Mouse (Mus musculus) MEL (cell line): ENCODE results near the gene Vmn2r106. TPM values are rescaled to one million over a fixed set of nuclear protein-coding genes. Genes with fewer than 3 reads are reported as not detected.

ENCODE experiments used
- DNase-seq: peaks from one replicate; pipeline ENCODE4 v3.0.0; 2011; ENCODE audit warnings: low read depth, low spot score
- H3K27ac ChIP-seq: 2 replicates; pipeline ENCODE4 v1.5.1; 2012; ENCODE audit warnings: low read depth, mild to moderate bottlenecking, control low read depth, low read length, moderate library complexity; ENCODE audit not compliant: control insufficient read depth
- H3K27me3 ChIP-seq, 2 experiments: fragments of 150-350 bp in 1 of 2; sonication (generic) in 1 of 2; 2 replicates each; pipeline ENCODE4 v1.6.1; 2012; ENCODE audit warnings: low read length in 2 of 2, mild to moderate bottlenecking in 2 of 2, improper control_type of control experiment in 1 of 2, moderate library complexity in 1 of 2; ENCODE audit not compliant: insufficient read depth in 2 of 2, control insufficient read depth in 1 of 2
- H3K36me3 ChIP-seq, 2 experiments: 2 replicates each; pipeline ENCODE4 v1.6.1; 2012 to 2014; ENCODE audit warnings: low read length in 2 of 2, improper control_type of control experiment in 1 of 2, inconsistent platforms in 1 of 2, mild to moderate bottlenecking in 1 of 2; ENCODE audit not compliant: insufficient read depth in 2 of 2, control insufficient read depth in 1 of 2
- H3K4me1 ChIP-seq, 2 experiments: fragments of 150-350 bp in 1 of 2; sonication (generic) in 1 of 2; 2 replicates each; pipeline ENCODE4 v1.6.1; 2012; ENCODE audit warnings: low read length in 2 of 2, improper control_type of control experiment in 1 of 2, mild to moderate bottlenecking in 1 of 2; ENCODE audit not compliant: insufficient read depth in 2 of 2, control insufficient read depth in 1 of 2
- H3K4me3 ChIP-seq, 2 experiments: fragments of 150-350 bp in 1 of 2; sonication (generic) in 1 of 2; 2 replicates each; pipeline ENCODE4 v1.5.1; 2012; ENCODE audit warnings: low read depth in 2 of 2, low read length in 2 of 2, mild to moderate bottlenecking in 2 of 2, moderate library complexity in 2 of 2, control low read depth in 1 of 2, improper control_type of control experiment in 1 of 2; ENCODE audit not compliant: control insufficient read depth in 1 of 2, insufficient read depth in 1 of 2
- H3K79me2 ChIP-seq: 2 replicates; pipeline ENCODE4 v1.6.1; 2012; ENCODE audit warnings: mild to moderate bottlenecking, low read length, moderate library complexity; ENCODE audit not compliant: control insufficient read depth, poor library complexity, insufficient read depth
- H3K9ac ChIP-seq: 2 replicates; pipeline ENCODE4 v1.6.1; 2012; ENCODE audit warnings: low read depth, mild to moderate bottlenecking, control low read depth, low read length, moderate library complexity; ENCODE audit not compliant: control insufficient read depth, poor library complexity, severe bottlenecking
- H3K9me3 ChIP-seq: fragments of 150-350 bp; sonication (generic); replicated peaks from 2 replicates; pipeline ENCODE4 v1.6.1; 2012; ENCODE audit warnings: mild to moderate bottlenecking, low read length, improper control_type of control experiment, moderate library complexity; ENCODE audit not compliant: insufficient read depth
- CHD1 ChIP-seq: IDR thresholded peaks from 2 replicates; pipeline ENCODE4 v1.6.1; 2012; ENCODE audit warnings: low read depth, mild to moderate bottlenecking, inconsistent platforms, low read length, improper control_type of control experiment
- CHD2 ChIP-seq: IDR thresholded peaks from 2 replicates; pipeline ENCODE4 v1.6.1; 2011; ENCODE audit warnings: low read length, improper control_type of control experiment
- EP300 ChIP-seq, 2 experiments: IDR thresholded peaks; 2 replicates each; pipeline ENCODE4 v1.6.1; 2011; ENCODE audit warnings: improper control_type of control experiment in 2 of 2, low read length in 2 of 2, low read depth in 1 of 2, mild to moderate bottlenecking in 1 of 2
- GATA1 ChIP-seq: IDR thresholded peaks from 2 replicates; pipeline ENCODE4 v1.6.1; 2011; ENCODE audit warnings: low read depth, low read length, improper control_type of control experiment
- HCFC1 ChIP-seq: IDR thresholded peaks from 2 replicates; pipeline ENCODE4 v1.6.1; 2012; ENCODE audit warnings: low read depth, mild to moderate bottlenecking, inconsistent platforms, low read length, improper control_type of control experiment, moderate library complexity
- JUND ChIP-seq: IDR thresholded peaks from 2 replicates; pipeline ENCODE4 v1.6.1; 2011; ENCODE audit warnings: low read depth, mild to moderate bottlenecking, improper control_type of control experiment, low read length
- MXI1 ChIP-seq: IDR thresholded peaks from 2 replicates; pipeline ENCODE4 v1.6.1; 2011; ENCODE audit warnings: mild to moderate bottlenecking, low read depth, low read length, improper control_type of control experiment
- NRF1 ChIP-seq: IDR thresholded peaks from 2 replicates; pipeline ENCODE4 v1.6.1; 2014; ENCODE audit warnings: low read depth, mild to moderate bottlenecking, inconsistent platforms, low read length, improper control_type of control experiment, moderate library complexity; ENCODE audit not compliant: poor library complexity, insufficient read depth, severe bottlenecking
- SIN3A ChIP-seq: IDR thresholded peaks from 2 replicates; pipeline ENCODE4 v1.6.1; 2012; ENCODE audit warnings: low read length, improper control_type of control experiment, inconsistent platforms
- SMC3 ChIP-seq: IDR thresholded peaks from 2 replicates; pipeline ENCODE4 v1.6.1; 2011; ENCODE audit warnings: low read depth, low read length, improper control_type of control experiment
- ZKSCAN1 ChIP-seq: IDR thresholded peaks from 2 replicates; pipeline ENCODE4 v1.6.1; 2012; ENCODE audit warnings: low read depth, mild to moderate bottlenecking, inconsistent platforms, low read length, improper control_type of control experiment, moderate library complexity
- ZNF384 ChIP-seq: IDR thresholded peaks from 2 replicates; pipeline ENCODE4 v1.6.1; 2012; ENCODE audit warnings: low read depth, mild to moderate bottlenecking, inconsistent platforms, low read length, improper control_type of control experiment
- polyA plus RNA-seq, 2 experiments: library from polyadenylated mRNA; stranded (reverse) in 1 of 2; unstranded in 1 of 2; fragments of >175 nt in 1 of 2; fragments of >200 nt in 1 of 2; gene quantifications; 2 replicates each; pipeline versions ENCODE4 v1.2.1 to v1.2.4; 2012; ENCODE audit warnings: low replicate concordance in 2 of 2, low read depth in 1 of 2; ENCODE audit not compliant: insufficient read length in 2 of 2, insufficient read depth in 1 of 2, missing spikeins in 1 of 2
- total RNA-seq: library from RNA; depleted of rRNA; stranded (reverse); fragments of 300-350 nt; gene quantifications from 2 replicates; pipeline ENCODE4 v1.2.3, GENCODE M21; 2012; rRNA removed

Gene Vmn2r106
- total RNA-seq (not detected in 2 replicates), polyA plus RNA-seq (not detected)

GRCm38 (mm10) chr17:20285453-20285852, at the start of gene Vmn2r106:
TSS of gene Vmn2r106 (minus strand) at chr17:20285553.
- DNase-seq, result no peak
- no peak within 1 kb of the TSS for H3K4me3 ChIP-seq
- H3K27me3 ChIP-seq, result no peaks in the 10 kb centered on the region
- no peaks in the 10 kb centered on the region for H3K4me1 ChIP-seq
- H3K9ac ChIP-seq, result no peak within 1 kb of the TSS
- H3K9me3 ChIP-seq, result no peaks in the 10 kb centered on the region
- H3K79me2 ChIP-seq, result no peaks in the 10 kb centered on the region
- H3K36me3 ChIP-seq, result no peaks in the 10 kb centered on the region
- TF ChIP-seq HCFC1 (no peak), CHD1 (no peak), EP300 (IDR thresholded peaks at IDR 0.05; ENCODE audit: low read depth in 1 of 2, low read length in 2 of 2) (no peak), MXI1 (no peak), JUND (no peak), SMC3 (no peak), GATA1 (no peak), ZNF384 (no peak), SIN3A (no peak), NRF1 (no peak)
- H3K27ac ChIP-seq, result no peak within 1 kb of the TSS

DNA sequence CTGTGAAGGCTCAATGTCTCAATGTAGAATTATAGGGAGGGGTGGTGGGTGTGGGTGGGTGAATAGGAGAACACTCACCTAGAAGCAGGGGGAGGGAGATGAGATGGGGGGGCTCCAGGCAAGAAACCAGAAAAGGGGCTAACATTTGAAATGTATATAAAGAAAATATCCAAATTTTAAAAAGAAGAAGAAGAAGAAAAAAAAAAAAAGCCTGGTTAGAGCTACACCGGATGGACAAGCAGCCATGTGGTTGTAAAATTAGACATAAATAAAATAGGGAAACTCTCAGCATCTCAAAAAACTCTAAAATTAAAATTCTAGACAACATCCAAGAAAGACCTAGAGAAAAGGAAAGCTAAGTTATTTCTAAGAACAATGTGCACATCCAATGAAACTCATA, 20.4 kb upstream of the Vmn2r106 start:
- H3K4me3 ChIP-seq, result no peak overlapping the region
- no peak overlapping the region for H3K27ac ChIP-seq
- H3K79me2 ChIP-seq, result no peaks in the 10 kb centered on the region
- no peak overlapping the region for H3K9ac ChIP-seq
- TF ChIP-seq ZNF384, result peak; percentile 62
- no peak for TF ChIP-seq ZKSCAN1
- TF ChIP-seq, all 39 proteins: peak for 1
- no peak for DNase-seq
- Histone ChIP-seq H3K36me3 (no peaks in the 10 kb centered on the region), H3K9me3 (no peaks in the 10 kb centered on the region), H3K27me3 (no peaks in the 10 kb centered on the region), H3K4me1 (no peaks in the 10 kb centered on the region)

- no peak overlapping the region for H3K9ac ChIP-seq
- no peaks in the 10 kb centered on the region for H3K9me3 ChIP-seq
- H3K4me1 ChIP-seq, result no peaks in the 10 kb centered on the region
- H3K27ac ChIP-seq, result no peak overlapping the region
- no peaks in the 10 kb centered on the region for H3K27me3 ChIP-seq
- no peaks in the 10 kb centered on the region for H3K79me2 ChIP-seq
- TF ChIP-seq CHD2, result no peak
- no peaks in the 10 kb centered on the region for H3K36me3 ChIP-seq
- DNase-seq, result no peak
- no peak overlapping the region for H3K4me3 ChIP-seq
Measured at GRCm38 (mm10) chr17:20286906-20287305, 1.6 kb upstream of the Vmn2r106 start.
